Mouse (Mus musculus): ENCODE data around the gene Apln. TPM values are rescaled to one million over a fixed set of nuclear protein-coding genes. Genes with fewer than 3 reads are reported as not detected.

Apln gene
- polyA plus RNA-seq, 1 experiment from 2014 or later, result 2.6 TPM

DNA sequence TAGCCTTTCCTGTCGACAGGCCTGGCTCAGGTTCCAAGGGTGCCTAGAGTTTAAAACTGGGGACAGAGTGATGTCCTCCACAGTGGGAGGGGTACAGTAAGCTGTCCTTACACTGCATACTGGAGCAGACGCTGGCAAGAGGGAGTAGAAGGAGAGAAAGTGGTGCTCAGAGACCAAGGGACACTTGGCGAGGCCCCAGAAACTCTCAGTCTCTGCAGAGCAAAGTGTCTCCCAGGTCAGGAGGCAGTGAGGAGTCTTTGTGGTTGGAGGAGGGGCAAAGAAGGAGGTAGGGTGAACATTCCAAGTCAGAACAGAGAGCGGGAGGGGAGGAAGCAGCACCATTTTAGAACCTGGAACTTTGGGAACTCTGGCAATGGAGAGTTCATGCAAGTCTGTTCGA, 2.8 kb downstream of the Apln start:
- no peak for ATAC-seq (ENCODE audit: insufficient read depth, low FRiP score, low TSS enrichment)

DNA sequence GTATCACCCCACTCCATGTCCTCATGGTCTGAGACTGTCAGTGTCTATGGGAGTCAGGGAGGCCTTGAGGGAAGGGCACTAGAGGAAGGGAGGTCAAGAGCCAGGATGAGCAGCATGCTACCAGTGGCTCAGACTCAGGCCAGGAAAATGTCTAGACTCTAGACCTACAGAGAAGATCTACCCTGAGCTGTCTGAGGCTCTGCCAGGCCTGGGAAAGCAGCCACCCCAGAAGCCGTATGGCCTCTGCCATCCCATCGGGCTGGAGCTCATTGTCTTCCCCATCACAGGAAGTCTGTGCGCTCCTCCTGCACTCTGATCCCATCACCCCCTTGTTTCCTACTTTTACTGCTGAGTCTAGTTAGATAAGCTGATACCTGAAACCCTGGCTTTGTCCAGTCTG, 4.1 kb downstream of the Apln start:
- ATAC-seq (ENCODE audit: insufficient read depth, low FRiP score, low TSS enrichment) (no peak), DNase-seq (ENCODE audit: low spot score) (no peak)
- Histone ChIP-seq H3K4me3 (ENCODE audit: low read depth, low read length) (no peak overlapping the region), H3K4me2 (ENCODE audit: low read depth) (no peak overlapping the region), H3K9me3 (ENCODE audit: control insufficient read depth, low read length) (no peaks in the 10 kb centered on the region), H3K9ac (ENCODE audit: low read length) (no peak overlapping the region), H3K36me3 (ENCODE audit: control insufficient read depth, insufficient read depth, low read length) (no peaks in the 10 kb centered on the region), H3K27me3 (ENCODE audit: control insufficient read depth, insufficient read depth, low read length) (peaks cover 12% of the 10 kb centered on the region), H3K4me1 (ENCODE audit: control insufficient read depth, insufficient read depth, low read length) (no peaks in the 10 kb centered on the region), H3K27ac (ENCODE audit: low read depth, low read length) (no peak overlapping the region)
- WGBS, result 60% methylated on average over 3 of the region's 3 CpGs

More for the DNA sequence above, 2.8 kb downstream of the Apln start:
- 84% methylated on average over 5 of the region's 5 CpGs for WGBS
- H3K27me3 ChIP-seq (ENCODE audit: control insufficient read depth, insufficient read depth, low read length), result peaks cover 12% of the 10 kb centered on the region
- no peak for DNase-seq (ENCODE audit: low spot score)
- no peak overlapping the region for H3K27ac ChIP-seq (ENCODE audit: low read depth, low read length)
- H3K4me2 ChIP-seq (ENCODE audit: low read depth), result no peak overlapping the region
- no peaks in the 10 kb centered on the region for H3K9me3 ChIP-seq (ENCODE audit: control insufficient read depth, low read length)
- H3K36me3 ChIP-seq (ENCODE audit: control insufficient read depth, insufficient read depth, low read length), result no peaks in the 10 kb centered on the region
- H3K9ac ChIP-seq (ENCODE audit: low read length), result no peak overlapping the region
- H3K4me3 ChIP-seq (ENCODE audit: low read depth, low read length), result no peak overlapping the region
- H3K4me1 ChIP-seq (ENCODE audit: control insufficient read depth, insufficient read depth, low read length), result no peaks in the 10 kb centered on the region

DNA sequence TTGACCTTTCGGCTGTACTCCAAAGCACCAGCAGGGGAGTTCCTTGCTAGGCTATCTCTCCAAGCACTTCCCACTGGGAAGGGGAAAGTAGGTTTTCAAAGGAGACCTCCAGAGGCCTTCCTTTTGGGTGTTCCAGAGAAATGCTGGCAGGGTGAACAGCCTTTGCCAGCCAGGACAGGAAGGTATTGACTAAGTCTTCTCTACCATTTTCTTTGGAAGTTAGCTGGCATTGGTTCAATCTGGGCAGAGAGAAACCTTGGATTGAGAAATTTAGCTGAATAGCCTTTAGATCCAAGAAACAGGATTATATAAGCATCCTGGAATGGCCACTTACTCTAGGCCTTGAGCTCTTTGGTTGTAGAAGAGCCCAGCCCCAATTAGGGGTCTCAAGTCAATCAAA, 11.8 kb downstream of the Apln start:
- H3K4me1 ChIP-seq (ENCODE audit: control insufficient read depth, insufficient read depth, low read length), result no peaks in the 10 kb centered on the region
- H3K27ac ChIP-seq (ENCODE audit: low read depth, low read length), result no peak overlapping the region
- 68% methylated on average over 1 of the region's 1 CpGs for whole genome bisulfite sequencing
- no peak overlapping the region for H3K4me2 ChIP-seq (ENCODE audit: low read depth)
- H3K36me3 ChIP-seq (ENCODE audit: control insufficient read depth, insufficient read depth, low read length), result no peaks in the 10 kb centered on the region
- DNase-seq (ENCODE audit: low spot score) (no peak), ATAC-seq (ENCODE audit: insufficient read depth, low FRiP score, low TSS enrichment) (no peak)
- H3K9me3 ChIP-seq (ENCODE audit: control insufficient read depth, low read length), result no peaks in the 10 kb centered on the region
- 0 out of 2 replicates have a peak, but pooled peaks cover 2% of the 10 kb centered on the region for H3K27me3 ChIP-seq (ENCODE audit: control insufficient read depth, insufficient read depth, low read length)
- H3K9ac ChIP-seq (ENCODE audit: low read length), result no peak overlapping the region
- no peak overlapping the region for H3K4me3 ChIP-seq (ENCODE audit: low read depth, low read length)

DNA sequence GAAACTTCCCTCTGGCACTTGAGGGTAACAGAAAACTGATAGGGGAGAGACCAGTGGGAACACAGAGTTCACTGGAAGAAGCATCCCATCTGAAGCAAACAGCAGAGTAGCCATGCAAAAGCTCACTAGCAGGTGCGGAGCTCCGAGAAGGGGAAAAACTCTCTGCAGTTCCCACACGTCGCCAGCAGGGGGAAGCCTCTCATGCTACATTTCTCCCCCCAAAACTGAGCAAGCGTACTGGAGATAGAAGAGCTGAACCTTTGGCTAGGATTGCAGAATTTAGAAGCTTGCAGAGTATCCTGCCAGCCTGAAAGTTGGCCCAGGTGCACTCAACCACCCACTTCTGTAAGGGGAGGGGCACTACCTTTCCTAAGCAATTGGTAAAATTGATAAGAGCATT, 14.7 kb downstream of the Apln start:
- Histone ChIP-seq H3K4me1 (ENCODE audit: control insufficient read depth, insufficient read depth, low read length) (no peaks in the 10 kb centered on the region), H3K4me3 (ENCODE audit: low read depth, low read length) (no peak overlapping the region), H3K27me3 (ENCODE audit: control insufficient read depth, insufficient read depth, low read length) (0 out of 2 replicates have a peak, but pooled peaks cover 2% of the 10 kb centered on the region), H3K36me3 (ENCODE audit: control insufficient read depth, insufficient read depth, low read length) (no peaks in the 10 kb centered on the region), H3K27ac (ENCODE audit: low read depth, low read length) (no peak overlapping the region), H3K9me3 (ENCODE audit: control insufficient read depth, low read length) (no peaks in the 10 kb centered on the region), H3K9ac (ENCODE audit: low read length) (no peak overlapping the region), H3K4me2 (ENCODE audit: low read depth) (no peak overlapping the region)
- peak; percentile 71 for DNase-seq (ENCODE audit: low spot score)
- 13% methylated on average over 5 of the region's 5 CpGs for whole genome bisulfite sequencing
- ATAC-seq (ENCODE audit: insufficient read depth, low FRiP score, low TSS enrichment), result no peak

DNA sequence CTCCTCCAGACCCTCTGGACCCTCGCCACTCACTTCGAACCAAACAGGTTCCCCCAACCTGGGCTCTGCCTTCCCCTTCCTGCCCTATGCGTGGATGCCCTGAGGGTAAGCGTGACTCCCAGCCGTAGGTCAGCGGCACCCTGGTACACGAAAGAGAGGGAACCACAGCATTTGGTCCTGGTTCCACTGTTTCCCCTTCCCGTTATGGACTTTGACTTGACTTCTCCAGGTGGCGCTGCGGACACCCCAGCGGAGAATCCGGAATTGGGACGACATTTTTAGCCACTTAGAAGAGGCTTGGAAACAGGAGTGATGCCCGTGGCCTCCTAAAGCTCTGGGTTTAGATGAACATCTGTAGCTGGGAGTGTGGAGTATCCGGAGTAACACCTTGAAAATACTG, 15.3 kb downstream of the Apln start:
- H3K4me3 ChIP-seq (ENCODE audit: low read depth, low read length), result no peak overlapping the region
- H3K4me1 ChIP-seq (ENCODE audit: control insufficient read depth, insufficient read depth, low read length), result no peaks in the 10 kb centered on the region
- H3K27ac ChIP-seq (ENCODE audit: low read depth, low read length), result no peak overlapping the region
- WGBS, result 50% methylated on average over 15 of the region's 15 CpGs
- H3K4me2 ChIP-seq (ENCODE audit: low read depth), result no peak overlapping the region
- no peak for DNase-seq (ENCODE audit: low spot score)
- no peak overlapping the region for H3K9ac ChIP-seq (ENCODE audit: low read length)
- ATAC-seq (ENCODE audit: insufficient read depth, low FRiP score, low TSS enrichment), result no peak
- 0 out of 2 replicates have a peak, but pooled peaks cover 2% of the 10 kb centered on the region for H3K27me3 ChIP-seq (ENCODE audit: control insufficient read depth, insufficient read depth, low read length)
- H3K9me3 ChIP-seq (ENCODE audit: control insufficient read depth, low read length), result no peaks in the 10 kb centered on the region
- H3K36me3 ChIP-seq (ENCODE audit: control insufficient read depth, insufficient read depth, low read length), result no peaks in the 10 kb centered on the region

DNA sequence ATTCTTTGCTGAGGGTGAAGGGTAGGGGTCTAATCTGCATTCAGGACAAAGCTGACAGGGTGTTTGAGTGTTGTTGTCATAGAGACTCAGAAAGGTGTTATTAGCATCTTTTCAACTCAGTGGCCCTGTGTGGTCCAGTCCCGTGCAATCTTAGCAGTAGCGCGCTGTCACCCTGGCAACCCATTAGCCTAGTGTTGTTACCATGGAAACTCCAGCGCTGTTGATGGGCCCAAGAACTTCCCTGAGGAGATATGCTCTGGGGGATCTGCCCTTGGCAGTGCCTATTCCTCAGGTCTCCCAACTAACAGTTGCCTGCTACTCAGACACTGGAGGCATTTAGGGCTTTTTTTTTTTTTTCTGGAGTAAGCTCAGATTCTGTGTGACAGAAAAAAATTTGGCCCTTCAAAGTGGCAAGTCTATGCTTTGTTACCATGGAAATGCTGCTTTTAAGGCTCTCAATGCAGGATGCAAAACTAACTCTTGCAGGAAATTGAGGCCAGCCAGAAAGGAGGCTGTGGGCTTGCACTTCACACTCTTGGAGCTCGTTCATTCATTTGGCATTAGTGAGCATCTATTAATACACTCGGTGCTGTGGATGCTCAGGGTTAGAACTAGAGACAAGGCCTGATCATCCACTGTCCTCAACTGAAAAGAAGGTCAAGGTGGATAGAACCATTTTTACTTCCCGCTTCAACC, 17.6 kb downstream of the Apln start:
- WGBS, result 47% methylated on average over 7 of the region's 7 CpGs
- Histone ChIP-seq H3K36me3 (ENCODE audit: control insufficient read depth, insufficient read depth, low read length) (no peaks in the 10 kb centered on the region), H3K27ac (ENCODE audit: low read depth, low read length) (no peak overlapping the region), H3K4me3 (ENCODE audit: low read depth, low read length) (no peak overlapping the region), H3K9me3 (ENCODE audit: control insufficient read depth, low read length) (no peaks in the 10 kb centered on the region), H3K4me2 (ENCODE audit: low read depth) (no peak overlapping the region), H3K4me1 (ENCODE audit: control insufficient read depth, insufficient read depth, low read length) (no peaks in the 10 kb centered on the region), H3K9ac (ENCODE audit: low read length) (no peak overlapping the region), H3K27me3 (ENCODE audit: control insufficient read depth, insufficient read depth, low read length) (0 out of 2 replicates have a peak, but pooled peaks cover 2% of the 10 kb centered on the region)
- DNase-seq (ENCODE audit: low spot score), result peak; percentile 65
- ATAC-seq (ENCODE audit: insufficient read depth, low FRiP score, low TSS enrichment), result peak; percentile 92

DNA sequence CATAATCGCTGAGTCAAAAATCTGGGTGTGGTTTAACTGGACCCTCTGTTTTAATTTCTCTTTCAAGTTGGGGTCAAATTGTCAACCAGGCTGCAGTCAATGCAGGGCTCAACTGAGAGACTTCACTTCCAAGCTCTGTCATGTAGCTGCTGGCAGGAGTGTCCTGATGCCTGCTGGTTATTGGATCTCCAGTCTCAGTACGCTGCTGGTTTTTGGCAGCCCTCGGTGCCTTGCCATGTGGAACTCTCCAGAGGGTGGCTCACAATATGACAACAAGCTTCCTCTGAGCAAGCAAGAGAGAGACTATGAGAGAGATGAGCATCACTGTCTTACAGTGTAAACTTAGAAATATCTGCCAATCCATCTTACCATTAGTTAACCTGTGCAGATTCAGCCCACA, 23.0 kb downstream of the Apln start:
- no peaks in the 10 kb centered on the region for H3K4me1 ChIP-seq (ENCODE audit: control insufficient read depth, insufficient read depth, low read length)
- no peaks in the 10 kb centered on the region for H3K9me3 ChIP-seq (ENCODE audit: control insufficient read depth, low read length)
- no peak overlapping the region for H3K9ac ChIP-seq (ENCODE audit: low read length)
- H3K27ac ChIP-seq (ENCODE audit: low read depth, low read length), result no peak overlapping the region
- H3K27me3 ChIP-seq (ENCODE audit: control insufficient read depth, insufficient read depth, low read length), result no peaks in the 10 kb centered on the region
- 91% methylated on average over 3 of the region's 3 CpGs for WGBS
- DNase-seq (ENCODE audit: low spot score), result no peak
- H3K36me3 ChIP-seq (ENCODE audit: control insufficient read depth, insufficient read depth, low read length), result no peaks in the 10 kb centered on the region
- no peak overlapping the region for H3K4me2 ChIP-seq (ENCODE audit: low read depth)
- ATAC-seq (ENCODE audit: insufficient read depth, low FRiP score, low TSS enrichment), result no peak
- H3K4me3 ChIP-seq (ENCODE audit: low read depth, low read length), result no peak overlapping the region

DNA sequence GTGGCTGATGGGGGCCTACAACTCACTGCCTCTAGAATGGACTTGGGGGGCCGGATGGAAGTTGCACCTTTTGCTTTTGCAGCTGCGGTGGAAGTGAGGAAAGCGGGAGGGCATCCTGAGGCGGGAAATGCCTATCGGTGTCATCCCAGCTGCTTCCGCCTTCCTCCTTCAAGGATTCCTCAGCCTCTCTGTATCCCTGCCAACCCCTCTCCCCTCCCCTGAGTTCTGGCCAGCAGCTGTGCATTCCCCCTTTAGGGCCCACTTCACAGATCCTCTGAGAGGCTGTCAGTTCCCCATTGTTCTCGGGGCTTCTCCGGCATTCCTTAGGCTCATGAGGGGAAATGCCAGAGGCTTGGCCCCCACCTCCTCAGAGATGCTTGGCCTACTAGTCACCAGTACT, 28.6 kb downstream of the Apln start:
- DNase-seq (ENCODE audit: low spot score), result no peak
- Histone ChIP-seq H3K36me3 (ENCODE audit: control insufficient read depth, insufficient read depth, low read length) (no peaks in the 10 kb centered on the region), H3K4me3 (ENCODE audit: low read depth, low read length) (no peak overlapping the region), H3K9ac (ENCODE audit: low read length) (no peak overlapping the region), H3K9me3 (ENCODE audit: control insufficient read depth, low read length) (no peaks in the 10 kb centered on the region), H3K4me1 (ENCODE audit: control insufficient read depth, insufficient read depth, low read length) (no peaks in the 10 kb centered on the region), H3K27me3 (ENCODE audit: control insufficient read depth, insufficient read depth, low read length) (no peaks in the 10 kb centered on the region), H3K4me2 (ENCODE audit: low read depth) (no peak overlapping the region), H3K27ac (ENCODE audit: low read depth, low read length) (no peak overlapping the region)
- 72% methylated on average over 8 of the region's 8 CpGs for WGBS
- ATAC-seq (ENCODE audit: insufficient read depth, low FRiP score, low TSS enrichment), result no peak

DNA sequence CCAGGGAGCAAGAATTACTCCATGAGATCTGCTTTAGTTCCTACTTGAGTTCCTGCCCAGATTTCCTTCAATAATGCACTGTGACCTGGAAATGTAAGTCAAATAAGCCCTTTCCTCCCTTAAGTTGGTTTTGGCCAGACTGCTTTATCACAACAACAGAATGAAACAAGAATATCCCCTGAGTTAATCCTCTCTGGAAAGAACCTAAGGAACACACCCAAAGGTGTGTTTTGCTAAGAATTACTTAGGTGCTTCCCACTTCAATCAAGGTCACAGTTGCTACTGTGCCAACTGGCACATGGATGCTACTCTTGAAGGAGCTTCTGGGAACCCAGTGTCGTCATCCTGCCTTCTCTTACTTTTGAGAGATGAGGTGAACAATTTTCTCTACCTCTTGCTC, 29.9 kb downstream of the Apln start:
- Histone ChIP-seq H3K4me3 (ENCODE audit: low read depth, low read length) (no peak overlapping the region), H3K27ac (ENCODE audit: low read depth, low read length) (no peak overlapping the region), H3K4me1 (ENCODE audit: control insufficient read depth, insufficient read depth, low read length) (no peaks in the 10 kb centered on the region), H3K36me3 (ENCODE audit: control insufficient read depth, insufficient read depth, low read length) (no peaks in the 10 kb centered on the region), H3K9ac (ENCODE audit: low read length) (no peak overlapping the region), H3K27me3 (ENCODE audit: control insufficient read depth, insufficient read depth, low read length) (no peaks in the 10 kb centered on the region), H3K9me3 (ENCODE audit: control insufficient read depth, low read length) (no peaks in the 10 kb centered on the region), H3K4me2 (ENCODE audit: low read depth) (no peak overlapping the region)
- no peak for ATAC-seq (ENCODE audit: insufficient read depth, low FRiP score, low TSS enrichment)
- WGBS, result 81% methylated on average over 1 of the region's 1 CpGs
- no peak for DNase-seq (ENCODE audit: low spot score)
